Mouse (Mus musculus) liver, embryonic 11.5 days (tissue): ENCODE measurements around the gene Hoxa10. TPM values are rescaled to one million over a fixed set of nuclear protein-coding genes. Genes with fewer than 3 reads are reported as not detected.

Source experiments
- ATAC-seq: fragments of 200-750 bp; cut with Nextera tagmentation; replicated peaks from 2 replicates; pipeline ENCODE4 v1.8.0; 2017; ENCODE audit warnings: moderate number of reproducible peaks, mild to moderate bottlenecking, moderate TSS enrichment, moderate library complexity; ENCODE audit not compliant: low FRiP score
- DNase-seq: peaks from one replicate; pipeline ENCODE4 v3.0.0-alpha.2; 2017; ENCODE audit warnings: low spot score
- H3K27ac ChIP-seq: fragments of 300-500 bp; sonication (generic); 2 replicates; pipeline ENCODE4 v1.5.1; 2014; ENCODE audit warnings: mild to moderate bottlenecking, low read depth, low read length, control low read depth
- H3K27me3 ChIP-seq: fragments of 300-500 bp; sonication (generic); replicated peaks from 2 replicates; pipeline ENCODE4 v1.6.1; 2014; ENCODE audit warnings: low read length, mixed read lengths; ENCODE audit not compliant: control insufficient read depth, insufficient read depth
- H3K36me3 ChIP-seq: fragments of 300-500 bp; sonication (generic); 2 replicates; pipeline ENCODE4 v1.6.1; 2014; ENCODE audit warnings: mild to moderate bottlenecking, low read length, moderate library complexity, mixed read lengths; ENCODE audit not compliant: control insufficient read depth, insufficient read depth
- H3K4me1 ChIP-seq: fragments of 300-500 bp; sonication (generic); replicated peaks from 2 replicates; pipeline ENCODE4 v1.6.1; 2014; ENCODE audit warnings: low read length, mixed read lengths; ENCODE audit not compliant: control insufficient read depth, insufficient read depth
- H3K4me2 ChIP-seq: fragments of 300-500 bp; sonication (generic); 2 replicates; pipeline ENCODE4 v1.6.1; 2014; ENCODE audit warnings: mild to moderate bottlenecking, control low read depth, moderate library complexity
- H3K4me3 ChIP-seq: fragments of 300-500 bp; sonication (generic); 2 replicates; pipeline ENCODE4 v1.5.1; 2014; ENCODE audit warnings: low read depth, low read length, control low read depth
- H3K9ac ChIP-seq: fragments of 300-500 bp; sonication (generic); 2 replicates; pipeline ENCODE4 v1.6.1; 2014; ENCODE audit warnings: low read depth, low read length, control low read depth
- H3K9me3 ChIP-seq: fragments of 300-500 bp; sonication (generic); 2 replicates; pipeline ENCODE4 v1.6.1; 2016; ENCODE audit warnings: low read length, inconsistent platforms, mixed read lengths; ENCODE audit not compliant: control insufficient read depth
- WGBS: fragments of 180-500 bp; shearing (Covaris S2); extraction: QIAGEN DNeasy Blood & Tissue Kit; methylation state at CpG from one replicate; pipeline ENCODE4 v1.1.7; 2014; 5-methylcytosine and 5-hydroxymethylcytosine counted together
- polyA plus RNA-seq: library from polyadenylated mRNA; unstranded; fragments of >200 nt; fragmentation: Nextera tagmentation; extraction: Ambion mirVana; gene quantifications from 2 replicates; pipeline ENCODE4 v1.2.1, GENCODE M21; 2014

Hoxa10 gene
- polyA plus RNA-seq, 1 experiment from 2014 or later = 2.2 TPM

DNA sequence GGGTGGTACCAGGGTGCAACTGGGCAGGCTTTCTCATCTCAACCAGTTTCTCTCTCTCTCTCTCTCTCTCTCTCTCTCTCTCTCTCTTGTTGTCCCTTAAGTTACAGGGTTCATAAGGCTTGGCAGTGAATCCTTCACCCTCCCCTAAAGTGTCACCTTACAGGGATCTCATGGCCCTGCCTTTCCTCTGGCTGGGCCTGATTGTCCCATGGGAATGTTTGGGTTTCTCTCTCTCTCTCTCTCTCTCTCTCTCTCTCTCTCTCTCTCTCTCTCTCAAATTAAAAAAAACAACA is 33.0 kb downstream of the Hoxa10 start:
- H3K4me2 ChIP-seq = no peak overlapping the region
- H3K9me3 ChIP-seq = no peaks in the 10 kb centered on the region
- H3K27me3 ChIP-seq = peaks cover 99% of the 10 kb centered on the region
- no peak overlapping the region for H3K9ac ChIP-seq
- DNase-seq = no peak
- no peak overlapping the region for H3K4me3 ChIP-seq
- no peaks in the 10 kb centered on the region for H3K36me3 ChIP-seq
- H3K27ac ChIP-seq = no peak overlapping the region
- no peak for ATAC-seq
- H3K4me1 ChIP-seq = no peaks in the 10 kb centered on the region; the same call in none of the 2 replicates

DNA sequence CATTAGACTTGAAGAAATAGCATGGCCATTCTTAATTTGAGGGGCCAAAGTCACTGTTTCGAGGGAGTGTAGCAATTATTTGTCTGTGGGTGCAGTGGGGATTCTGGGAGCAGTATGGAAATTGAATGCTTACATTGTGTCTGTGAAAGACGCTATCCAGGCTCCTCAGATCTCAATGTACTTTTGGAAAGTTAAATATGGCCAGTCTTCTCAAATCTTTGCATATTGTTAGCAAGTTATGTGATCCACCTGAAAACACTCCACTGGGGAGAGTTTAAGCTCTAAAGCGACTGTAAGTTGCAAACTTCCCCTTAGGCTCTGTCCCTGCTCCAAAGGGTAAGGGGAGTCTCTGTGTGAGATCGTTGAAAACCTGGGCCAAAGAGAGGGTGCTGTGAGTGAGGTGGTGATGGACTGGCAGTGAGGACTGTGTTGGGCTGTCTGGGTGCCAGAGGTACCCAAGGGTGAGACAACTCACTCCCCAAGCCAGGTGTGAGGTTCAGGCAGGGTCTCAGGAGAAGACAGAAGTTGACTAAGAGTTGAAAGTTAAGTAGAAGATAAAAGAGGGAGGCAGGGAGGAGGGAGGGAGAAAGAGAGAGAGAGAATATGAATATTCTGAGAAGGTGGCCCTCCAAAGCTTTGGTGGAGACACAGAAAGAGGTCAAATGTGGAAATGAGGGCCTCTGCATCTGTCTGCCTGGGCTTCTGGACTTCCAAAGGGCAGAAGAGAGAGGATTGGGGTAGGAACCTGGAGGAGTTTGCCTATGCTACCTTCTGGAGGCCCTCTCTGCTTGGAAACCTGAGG is 33.6 kb downstream of the Hoxa10 start:
- H3K4me2 ChIP-seq = no peak overlapping the region
- no peak overlapping the region for H3K4me3 ChIP-seq
- H3K9me3 ChIP-seq = no peaks in the 10 kb centered on the region
- no peak overlapping the region; the same call in 1 of the 2 replicates for H3K27ac ChIP-seq
- H3K4me1 ChIP-seq = no peaks in the 10 kb centered on the region; the same call in none of the 2 replicates
- no peak for ATAC-seq
- 15% methylated on average over 4 of the region's 4 CpGs for WGBS
- H3K9ac ChIP-seq = no peak overlapping the region
- H3K27me3 ChIP-seq = peaks cover 99% of the 10 kb centered on the region
- H3K36me3 ChIP-seq = no peaks in the 10 kb centered on the region
- no peak for DNase-seq

DNA sequence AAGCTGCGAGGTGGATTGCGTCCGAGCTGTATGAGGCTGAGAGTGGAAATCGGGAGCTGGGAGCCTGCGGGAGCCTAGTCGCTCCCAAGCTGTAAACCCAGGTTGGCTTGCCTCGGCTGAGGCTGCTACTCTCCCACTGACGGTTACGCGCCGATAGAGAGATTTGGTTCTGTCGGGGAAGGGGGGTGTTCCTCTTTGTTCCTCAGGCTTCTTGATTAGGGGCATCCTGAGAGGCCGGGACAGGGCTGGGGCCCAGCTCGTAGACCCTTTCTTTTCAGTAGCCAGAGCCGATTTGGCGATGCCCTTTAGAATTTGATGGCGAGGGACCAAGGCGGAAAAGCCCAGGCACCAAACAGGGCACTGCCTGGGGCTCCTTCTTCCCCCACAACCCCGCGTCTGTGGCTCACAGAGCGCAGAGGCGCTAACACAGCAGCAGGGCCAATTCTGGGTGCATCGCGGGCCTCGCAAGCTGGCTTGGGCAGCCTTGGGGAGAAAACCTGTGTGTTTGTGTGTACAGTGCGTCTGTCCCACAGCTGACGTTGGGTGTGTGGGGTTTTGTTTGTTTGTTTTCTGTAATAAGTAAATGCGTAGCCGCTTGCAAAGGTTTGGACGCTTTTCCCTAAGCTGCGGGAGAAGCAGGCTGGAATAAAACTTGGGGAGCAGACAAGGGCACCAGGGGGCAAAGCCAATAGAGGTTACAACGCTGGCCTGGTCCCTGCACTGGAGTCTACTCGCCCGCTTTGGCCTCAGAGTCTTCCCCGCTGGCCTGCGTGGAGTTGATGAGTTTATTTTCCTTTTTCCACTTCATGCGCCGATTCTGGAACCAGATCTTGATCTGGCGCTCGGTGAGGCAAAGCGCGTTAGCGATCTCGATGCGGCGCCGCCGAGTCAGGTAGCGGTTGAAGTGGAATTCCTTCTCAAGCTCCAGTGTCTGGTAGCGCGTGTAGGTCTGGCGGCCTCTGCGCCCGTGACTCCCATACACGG is 34.7 kb downstream of the Hoxa10 start:
- Histone ChIP-seq H3K9me3 (no peaks in the 10 kb centered on the region), H3K36me3 (no peaks in the 10 kb centered on the region), H3K9ac (no peak overlapping the region), H3K4me2 (peak overlapping the region; percentile 73), H3K4me3 (peak overlapping the region; percentile 12; the same call in 1 of the 2 replicates), H3K4me1 (no peaks in the 10 kb centered on the region; the same call in 1 of the 2 replicates), H3K27me3 (peaks cover 99% of the 10 kb centered on the region), H3K27ac (no peak overlapping the region; the same call in 1 of the 2 replicates)
- WGBS = 6% methylated on average over 55 of the region's 55 CpGs
- ATAC-seq = no peak
- no peak for DNase-seq

DNA sequence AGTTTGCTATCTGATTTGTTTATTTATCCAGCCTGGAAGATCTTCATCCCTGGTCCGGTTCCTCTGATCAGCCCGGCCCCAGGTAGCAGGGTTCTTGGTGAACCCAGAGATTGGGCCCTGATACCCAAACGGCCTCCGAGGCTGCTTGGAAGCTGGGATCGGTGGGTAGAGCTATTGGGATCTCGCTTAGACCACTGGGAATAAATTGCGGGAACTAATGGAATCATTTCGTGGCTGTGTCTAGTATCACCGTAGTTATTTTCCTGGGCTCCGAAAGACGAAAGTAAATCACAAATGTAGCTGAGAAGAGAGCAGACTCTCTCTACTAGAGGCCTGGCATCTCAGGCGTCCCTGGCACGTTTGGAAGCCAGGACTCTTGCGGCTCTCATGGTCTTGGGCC is 35.4 kb downstream of the Hoxa10 start:
- 9% methylated on average over 14 of the region's 14 CpGs for WGBS
- no peaks in the 10 kb centered on the region; the same call in 1 of the 2 replicates for H3K4me1 ChIP-seq
- H3K4me2 ChIP-seq = peak overlapping the region; percentile 73; the same call in 1 of the 2 replicates
- no peak overlapping the region for H3K9ac ChIP-seq
- H3K27me3 ChIP-seq = peaks cover 99% of the 10 kb centered on the region
- no peaks in the 10 kb centered on the region for H3K9me3 ChIP-seq
- ATAC-seq (no peak), DNase-seq (no peak)
- peak overlapping the region; percentile 12; the same call in 1 of the 2 replicates for H3K4me3 ChIP-seq
- H3K36me3 ChIP-seq = no peaks in the 10 kb centered on the region
- H3K27ac ChIP-seq = no peak overlapping the region; the same call in 1 of the 2 replicates

DNA sequence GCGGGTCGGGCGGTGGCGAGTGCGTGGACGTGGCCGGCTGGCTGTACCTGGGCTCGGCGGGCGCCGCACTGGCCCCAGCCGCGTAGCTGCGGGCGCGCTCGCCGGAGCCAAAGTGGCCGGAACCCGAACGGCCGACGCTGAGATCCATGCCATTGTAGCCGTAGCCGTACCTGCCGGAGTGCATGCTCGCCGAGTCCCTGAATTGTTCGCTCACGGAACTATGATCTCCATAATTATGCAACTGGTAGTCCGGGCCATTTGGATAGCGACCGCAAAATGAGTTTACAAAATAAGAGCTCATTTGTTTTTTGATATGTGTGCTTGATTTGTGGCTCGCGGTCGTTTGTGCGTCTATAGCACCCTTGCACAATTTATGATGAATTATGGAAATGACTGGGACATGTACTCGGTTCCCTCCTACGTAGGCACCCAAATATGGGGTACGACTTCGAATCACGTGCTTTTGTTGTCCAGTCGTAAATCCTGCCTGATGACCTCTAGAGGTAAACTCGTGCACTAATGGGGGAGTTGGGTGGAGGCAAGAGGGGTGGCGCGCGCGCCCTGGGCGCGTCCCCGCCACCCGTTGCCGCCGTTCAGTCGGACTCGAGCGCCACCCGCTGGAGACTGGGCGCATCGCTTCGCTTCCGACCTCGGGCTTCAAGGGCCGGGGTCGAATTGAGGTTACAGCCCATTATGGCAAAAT is 36.5 kb downstream of the Hoxa10 start, which contains the start of gene Hoxa5:
Hoxa5 (minus strand) TSS at position 538 of the 703 bp plus-strand sequence.
- peak within 1 kb of the TSS; percentile 73 for H3K4me2 ChIP-seq
- H3K4me3 ChIP-seq = peak within 1 kb of the TSS; percentile 62
- peaks cover 99% of the 10 kb centered on the region for H3K27me3 ChIP-seq
- no peaks in the 10 kb centered on the region for H3K9me3 ChIP-seq
- peak within 1 kb of the TSS; percentile 67 for H3K9ac ChIP-seq
- DNase-seq (no peak), ATAC-seq (no peak; the same call in 1 of the 2 replicates)
- no peaks in the 10 kb centered on the region; the same call in 1 of the 2 replicates for H3K4me1 ChIP-seq
- H3K36me3 ChIP-seq = no peaks in the 10 kb centered on the region
- peak within 1 kb of the TSS; percentile 65 for H3K27ac ChIP-seq
- under 1% methylated on average over 65 of the region's 65 CpGs for WGBS

GRCm38 (mm10) chr6:52203371-52204049 is 37.1 kb downstream of the Hoxa10 start:
- ATAC-seq = no peak
- no peaks in the 10 kb centered on the region; the same call in 1 of the 2 replicates for H3K4me1 ChIP-seq

DNA sequence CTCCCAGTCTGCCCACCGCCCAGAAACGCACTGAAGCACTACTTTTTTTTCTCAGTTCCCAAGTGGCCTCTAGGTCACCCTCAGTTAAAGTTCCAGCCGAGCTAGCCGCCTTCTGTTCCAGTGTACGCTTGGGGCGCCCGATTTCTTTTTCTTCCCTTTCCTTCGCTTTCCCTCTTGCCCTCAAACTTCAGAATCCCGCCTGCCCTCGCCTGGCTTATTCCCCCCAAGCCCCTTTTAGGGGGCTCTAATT is 37.6 kb downstream of the Hoxa10 start:
- WGBS = 1% methylated on average over 10 of the region's 10 CpGs
- H3K27ac ChIP-seq = peak overlapping the region; percentile 65; the same call in 1 of the 2 replicates
- DNase-seq = no peak
- peak overlapping the region; percentile 73 for H3K4me2 ChIP-seq
- no peaks in the 10 kb centered on the region for H3K9me3 ChIP-seq
- H3K4me3 ChIP-seq = peak overlapping the region; percentile 62
- H3K36me3 ChIP-seq = no peaks in the 10 kb centered on the region
- H3K4me1 ChIP-seq = no peaks in the 10 kb centered on the region; the same call in 1 of the 2 replicates
- peaks cover 99% of the 10 kb centered on the region for H3K27me3 ChIP-seq
- ATAC-seq = no peak
- peak overlapping the region; percentile 67 for H3K9ac ChIP-seq

More at GRCm38 (mm10) chr6:52203371-52204049, 37.1 kb downstream of the Hoxa10 start:
- Histone ChIP-seq H3K9ac (peak overlapping the region; percentile 67), H3K36me3 (no peaks in the 10 kb centered on the region), H3K4me3 (peak overlapping the region; percentile 62), H3K9me3 (no peaks in the 10 kb centered on the region), H3K27me3 (peaks cover 99% of the 10 kb centered on the region), H3K27ac (peak overlapping the region; percentile 65), H3K4me2 (peak overlapping the region; percentile 73)
- WGBS = under 1% methylated on average over 46 of the region's 46 CpGs
- no peak for DNase-seq
